Mouse (Mus musculus): ENCODE measurements around the gene Slc46a3. TPM values are rescaled to one million over a fixed set of nuclear protein-coding genes. Genes with fewer than 3 reads are reported as not detected.
A peak's percentile ranks its signal among the peaks of the same experiment; 100 is the strongest.

Slc46a3 gene
- polyA plus RNA-seq, 1 experiment from 2014 or later = 2.5 TPM

DNA sequence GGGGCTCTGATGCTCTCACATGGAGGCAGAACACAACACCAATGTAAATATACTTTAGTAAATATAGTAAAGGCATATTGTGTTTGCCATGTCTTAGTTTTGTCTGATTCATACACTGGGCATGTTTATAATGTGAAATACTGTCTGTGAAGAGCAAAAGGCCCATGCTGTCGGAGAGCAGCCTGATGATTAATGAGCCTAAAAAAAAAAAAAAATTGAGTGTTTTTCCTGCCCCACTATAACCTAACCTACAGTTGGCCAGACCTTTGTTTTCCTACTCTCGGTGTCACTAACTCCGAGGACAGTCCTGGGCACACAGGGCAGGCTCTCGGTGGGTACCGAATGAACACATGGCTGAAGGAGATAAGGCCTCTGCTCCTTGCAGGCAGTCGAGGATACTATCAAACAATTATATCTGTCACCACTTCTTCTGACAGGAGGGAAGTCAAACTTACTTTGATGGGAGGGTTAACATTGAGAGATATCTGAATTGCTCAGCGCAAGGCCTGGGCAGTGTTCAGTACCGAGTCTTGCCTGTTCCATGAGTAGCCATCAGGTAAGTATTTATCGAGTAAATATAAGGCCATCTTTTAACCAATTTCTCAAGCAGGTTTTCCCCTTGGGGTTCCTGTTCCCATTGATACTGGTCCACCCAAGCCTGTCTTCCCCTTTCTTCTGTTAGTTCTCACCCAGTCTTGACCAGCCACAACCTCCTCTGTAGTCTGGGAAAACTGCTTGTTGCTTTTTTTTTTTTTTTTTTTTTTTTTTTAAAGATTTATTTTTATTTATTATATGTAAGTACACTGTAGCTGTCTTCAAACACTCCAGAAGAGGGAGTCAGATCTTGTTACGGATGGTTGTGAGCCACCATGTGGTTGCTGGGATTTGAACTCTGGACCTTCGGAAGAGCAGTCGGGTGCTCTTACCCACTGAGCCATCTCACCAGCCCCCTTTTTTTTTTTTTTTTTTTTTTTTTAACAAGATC, 6.0 kb downstream of the Slc46a3 start:
- H3K27ac ChIP-seq (replicated peaks) = no peak overlapping the region
- H3K4me1 ChIP-seq = peaks cover 10% of the 10 kb centered on the region
- no peaks in the 10 kb centered on the region for H3K9me3 ChIP-seq
- H3K36me3 ChIP-seq (replicated peaks) = peaks cover 2% of the 10 kb centered on the region; the same call in 1 of the 2 replicates
- peaks cover 21% of the 10 kb centered on the region for H3K27me3 ChIP-seq (replicated peaks; ENCODE audit: low read depth, poor library complexity, severe bottlenecking)
- WGBS = 87% methylated on average over 10 of the region's 12 CpGs
- no peak overlapping the region for H3K4me3 ChIP-seq
- DNase-seq (ENCODE audit: low spot score) = no peak

DNA sequence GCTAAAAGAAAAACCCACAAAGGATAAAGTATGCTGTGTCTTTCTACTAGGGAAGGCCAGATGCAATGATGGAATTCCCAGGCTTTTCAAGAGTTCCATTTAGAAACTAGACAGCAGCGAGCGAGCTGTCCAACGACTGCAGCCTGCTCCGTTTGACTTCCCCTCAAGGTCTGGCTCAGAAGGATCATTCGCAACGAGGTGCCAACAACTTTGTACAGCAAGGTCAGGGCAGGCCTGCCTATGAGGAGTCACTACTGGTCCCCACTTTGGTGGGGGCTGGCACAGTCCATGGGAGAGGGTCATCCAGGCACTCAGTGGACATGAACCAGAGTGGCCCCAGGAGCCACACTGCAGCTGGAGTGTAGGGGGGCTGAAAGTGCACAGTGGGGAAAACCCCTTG, 11.0 kb downstream of the Slc46a3 start:
- Histone ChIP-seq H3K4me3 (no peak overlapping the region), H3K4me1 (no peaks in the 10 kb centered on the region), H3K27ac (replicated peaks) (no peak overlapping the region), H3K36me3 (replicated peaks) (peaks cover 40% of the 10 kb centered on the region), H3K9me3 (no peaks in the 10 kb centered on the region), H3K27me3 (replicated peaks; ENCODE audit: low read depth, poor library complexity, severe bottlenecking) (no peaks in the 10 kb centered on the region)
- WGBS = 93% methylated on average over 6 of the region's 6 CpGs
- no peak for DNase-seq (ENCODE audit: low spot score)

DNA sequence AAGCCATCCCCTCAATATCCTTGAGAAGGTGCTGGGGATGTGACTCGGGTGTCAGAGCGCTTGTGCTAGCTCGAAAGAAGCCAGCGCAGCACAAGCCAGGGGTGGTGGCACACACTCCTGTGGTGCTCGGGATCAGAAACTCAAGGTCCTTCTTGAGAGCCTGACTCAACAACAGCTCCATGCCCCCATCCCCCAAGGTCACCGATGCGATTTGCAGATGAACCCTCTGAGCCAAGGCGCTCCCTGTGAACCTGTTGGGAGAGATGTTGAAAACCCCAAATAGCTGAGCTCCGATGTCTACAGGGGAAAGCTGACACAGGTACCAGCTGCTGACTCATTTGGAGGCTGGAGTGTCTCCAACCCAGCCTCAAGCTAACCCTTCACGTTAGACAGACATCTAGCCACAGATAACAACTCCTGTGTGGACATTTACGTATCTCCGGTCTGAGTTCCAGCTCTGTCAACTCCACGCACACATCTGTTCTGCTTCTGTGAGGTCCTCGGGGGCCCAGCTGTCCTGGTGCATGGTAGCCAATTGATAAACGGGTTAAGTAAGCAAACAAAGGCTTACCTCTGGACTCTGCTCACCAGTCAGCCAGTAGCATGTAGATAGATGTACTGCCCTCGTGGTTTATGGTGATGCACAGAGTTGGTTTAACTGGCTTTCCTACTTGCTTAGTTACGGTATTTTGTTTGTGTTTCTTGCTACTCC, 14.5 kb downstream of the Slc46a3 start:
- 86% methylated on average over 17 of the region's 17 CpGs for WGBS
- DNase-seq (ENCODE audit: low spot score) = no peak
- Histone ChIP-seq H3K4me3 (no peak overlapping the region), H3K36me3 (replicated peaks) (peaks cover 74% of the 10 kb centered on the region), H3K27ac (replicated peaks) (no peak overlapping the region), H3K27me3 (replicated peaks; ENCODE audit: low read depth, poor library complexity, severe bottlenecking) (no peaks in the 10 kb centered on the region), H3K4me1 (no peaks in the 10 kb centered on the region), H3K9me3 (no peaks in the 10 kb centered on the region)

DNA sequence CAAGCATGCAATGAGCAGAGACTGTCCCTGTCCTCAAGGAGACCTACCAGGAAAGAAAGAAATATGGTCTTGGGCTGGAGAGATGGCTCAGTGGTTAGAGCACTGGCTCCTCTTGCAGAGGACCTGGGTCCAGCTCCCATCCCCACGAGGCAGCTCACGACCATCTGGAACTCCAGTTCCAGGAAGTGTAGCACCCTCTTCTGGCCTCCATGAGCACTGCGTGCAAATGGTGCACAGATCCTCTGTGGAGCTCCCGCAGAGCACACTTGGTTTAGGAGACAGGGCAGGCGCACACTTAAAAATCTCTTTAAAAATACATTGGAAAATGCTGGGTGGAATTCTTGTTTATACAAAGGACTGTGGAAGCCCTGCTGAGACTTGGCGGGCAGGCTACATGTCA, 17.1 kb downstream of the Slc46a3 start:
- H3K9me3 ChIP-seq = no peaks in the 10 kb centered on the region
- H3K27me3 ChIP-seq (replicated peaks; ENCODE audit: low read depth, poor library complexity, severe bottlenecking) = no peaks in the 10 kb centered on the region
- no peak overlapping the region for H3K4me3 ChIP-seq
- peak; percentile 14 for DNase-seq (ENCODE audit: low spot score)
- no peak overlapping the region for H3K27ac ChIP-seq (replicated peaks)
- WGBS = 87% methylated on average over 6 of the region's 6 CpGs
- no peaks in the 10 kb centered on the region for H3K4me1 ChIP-seq
- H3K36me3 ChIP-seq (replicated peaks) = peaks cover 93% of the 10 kb centered on the region

DNA sequence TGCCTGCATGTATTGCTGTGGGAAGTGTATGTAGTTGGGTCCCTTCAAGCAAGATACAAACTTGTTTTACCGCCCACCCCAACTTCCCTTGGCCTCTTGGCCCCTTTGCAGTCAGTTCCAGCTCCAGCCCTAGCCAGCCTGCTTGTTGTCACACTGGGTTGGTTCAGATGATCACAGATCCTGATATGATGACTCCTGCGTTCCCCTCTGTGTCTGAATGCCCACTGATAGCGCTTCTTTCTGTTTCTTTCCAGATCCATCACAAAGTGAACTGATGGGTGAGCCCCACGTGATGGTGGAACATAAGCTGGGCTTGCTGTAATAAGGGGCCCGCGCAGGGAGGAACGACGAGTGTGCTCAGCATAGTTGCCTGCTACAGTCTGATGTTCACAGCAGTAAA, 19.4 kb downstream of the Slc46a3 start:
- no peak overlapping the region for H3K27ac ChIP-seq (replicated peaks)
- DNase-seq (ENCODE audit: low spot score) = no peak
- H3K36me3 ChIP-seq (replicated peaks) = peaks cover 100% of the 10 kb centered on the region
- no peaks in the 10 kb centered on the region for H3K4me1 ChIP-seq
- no peak overlapping the region for H3K4me3 ChIP-seq
- H3K27me3 ChIP-seq (replicated peaks; ENCODE audit: low read depth, poor library complexity, severe bottlenecking) = no peaks in the 10 kb centered on the region
- WGBS = 95% methylated on average over 8 of the region's 8 CpGs
- no peaks in the 10 kb centered on the region for H3K9me3 ChIP-seq

DNA sequence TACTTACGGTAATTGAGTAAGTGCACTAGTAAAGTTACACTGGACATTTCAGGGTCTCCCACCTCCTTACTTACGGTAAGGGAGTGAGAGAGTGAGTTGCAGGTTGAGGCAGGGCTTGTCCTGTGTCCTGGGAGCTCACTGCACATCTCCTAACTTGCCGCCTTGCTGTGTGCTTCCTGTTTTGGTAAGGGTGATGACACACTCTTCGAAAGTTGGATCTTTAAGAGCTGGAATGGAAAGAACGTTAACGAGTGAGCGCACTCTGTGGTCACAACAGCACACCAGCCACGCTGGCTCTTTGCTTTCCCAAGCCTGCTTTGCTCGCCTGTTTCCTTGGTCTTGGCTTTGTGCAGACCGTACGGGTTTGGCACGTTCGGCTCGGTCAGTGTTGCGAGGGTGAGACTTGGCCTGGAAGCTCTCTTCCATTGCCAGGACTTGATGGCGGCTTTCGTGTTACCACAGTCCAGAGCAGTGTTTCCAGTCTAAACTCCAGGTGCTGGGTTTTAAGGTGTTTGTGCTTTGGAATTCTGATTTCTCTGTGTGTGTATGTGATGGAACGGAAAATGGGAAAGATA, 20.0 kb downstream of the Slc46a3 start:
- WGBS = 95% methylated on average over 18 of the region's 18 CpGs
- Histone ChIP-seq H3K4me3 (no peak overlapping the region), H3K27ac (replicated peaks) (no peak overlapping the region), H3K36me3 (replicated peaks) (peaks cover 100% of the 10 kb centered on the region), H3K9me3 (no peaks in the 10 kb centered on the region), H3K27me3 (replicated peaks; ENCODE audit: low read depth, poor library complexity, severe bottlenecking) (no peaks in the 10 kb centered on the region), H3K4me1 (no peaks in the 10 kb centered on the region)
- no peak for DNase-seq (ENCODE audit: low spot score)

DNA sequence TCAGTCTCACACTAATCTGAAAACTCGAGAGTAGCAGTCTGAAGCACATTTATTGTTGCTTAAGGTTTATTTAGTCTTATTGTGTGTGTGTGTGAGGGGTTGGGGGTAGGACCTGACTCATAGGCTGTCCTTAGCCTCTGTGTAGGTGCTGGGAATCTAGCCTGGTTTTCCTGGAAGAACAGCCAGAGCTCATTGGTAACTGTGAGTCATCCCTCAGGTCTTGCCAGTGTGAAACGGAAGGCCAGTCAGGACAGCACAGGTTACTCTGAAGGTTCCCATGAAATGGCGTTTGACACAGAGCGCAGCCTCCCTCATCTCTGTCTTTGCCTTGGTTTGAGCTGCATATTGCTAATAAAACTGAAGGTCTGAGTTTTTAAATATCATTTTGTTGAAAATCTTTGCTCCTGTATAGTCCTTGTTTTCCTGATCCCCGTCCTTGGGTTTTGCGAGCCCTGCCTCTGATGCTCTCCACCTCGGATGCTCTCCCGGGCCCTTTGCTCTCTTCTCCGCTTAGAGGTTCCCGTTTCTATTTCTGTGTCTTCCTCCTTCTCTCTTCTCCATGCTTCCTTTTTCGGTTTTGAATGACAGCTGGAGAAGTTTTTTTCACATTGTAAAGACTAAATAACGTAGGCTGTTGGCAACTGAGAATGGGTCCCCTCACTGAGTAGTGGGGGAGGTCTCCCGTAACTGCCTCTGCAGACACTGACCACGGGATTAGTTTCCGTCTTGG, 23.4 kb downstream of the Slc46a3 start:
- H3K4me1 ChIP-seq = no peaks in the 10 kb centered on the region
- no peaks in the 10 kb centered on the region for H3K27me3 ChIP-seq (replicated peaks; ENCODE audit: low read depth, poor library complexity, severe bottlenecking)
- no peaks in the 10 kb centered on the region for H3K9me3 ChIP-seq
- no peak overlapping the region for H3K4me3 ChIP-seq
- DNase-seq (ENCODE audit: low spot score) = no peak
- H3K36me3 ChIP-seq (replicated peaks) = peaks cover 100% of the 10 kb centered on the region
- 90% methylated on average over 15 of the region's 15 CpGs for WGBS
- no peak overlapping the region for H3K27ac ChIP-seq (replicated peaks)

DNA sequence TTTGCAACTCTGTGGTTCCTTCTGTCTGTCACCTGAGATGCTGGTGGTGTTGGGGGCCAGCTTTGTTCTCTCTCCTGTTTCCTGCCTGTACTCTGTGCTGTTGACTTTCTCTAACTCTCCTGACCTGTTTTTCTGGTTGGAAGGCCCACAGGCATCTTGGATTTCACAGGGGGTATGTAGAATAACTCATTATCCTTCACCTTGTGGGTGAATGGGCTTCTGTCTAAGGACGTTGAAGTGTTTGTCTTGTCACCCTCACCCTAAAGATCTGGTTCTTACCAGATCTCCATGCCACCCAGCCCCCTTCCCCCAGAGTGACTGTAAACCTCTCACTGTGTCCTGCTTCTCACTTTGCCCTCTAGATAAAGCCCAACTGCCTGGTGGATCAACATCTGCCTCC, 24.3 kb downstream of the Slc46a3 start:
- Histone ChIP-seq H3K36me3 (replicated peaks) (peaks cover 100% of the 10 kb centered on the region), H3K27me3 (replicated peaks; ENCODE audit: low read depth, poor library complexity, severe bottlenecking) (no peaks in the 10 kb centered on the region), H3K9me3 (no peaks in the 10 kb centered on the region), H3K4me3 (no peak overlapping the region), H3K4me1 (no peaks in the 10 kb centered on the region), H3K27ac (replicated peaks) (no peak overlapping the region)
- 88% methylated on average over 1 of the region's 1 CpGs for WGBS
- peak; percentile 18 for DNase-seq (ENCODE audit: low spot score)

DNA sequence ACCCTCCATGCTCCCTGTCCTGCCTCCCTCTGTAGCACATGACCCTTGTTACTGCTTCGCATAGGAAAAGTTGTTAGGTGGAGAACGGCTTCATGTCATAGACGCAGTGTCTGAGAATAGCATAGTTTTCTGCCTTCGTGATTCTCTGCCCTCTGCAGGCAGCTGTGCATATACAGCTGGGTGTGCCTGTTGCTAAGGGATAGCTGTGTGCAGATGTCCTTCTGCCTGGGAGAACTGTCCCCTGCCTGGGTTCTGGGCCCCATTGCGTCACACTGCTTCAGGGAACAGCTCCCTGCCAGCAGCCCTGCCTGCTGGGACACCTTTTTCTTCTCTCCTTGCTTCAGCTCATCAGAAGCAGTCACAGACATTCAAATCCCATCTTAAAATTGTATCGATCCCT, 25.0 kb downstream of the Slc46a3 start:
- Histone ChIP-seq H3K36me3 (replicated peaks) (peaks cover 100% of the 10 kb centered on the region), H3K27ac (replicated peaks) (no peak overlapping the region), H3K4me1 (no peaks in the 10 kb centered on the region), H3K9me3 (no peaks in the 10 kb centered on the region), H3K4me3 (no peak overlapping the region), H3K27me3 (replicated peaks; ENCODE audit: low read depth, poor library complexity, severe bottlenecking) (no peaks in the 10 kb centered on the region)
- WGBS = 86% methylated on average over 6 of the region's 6 CpGs
- DNase-seq (ENCODE audit: low spot score) = no peak

DNA sequence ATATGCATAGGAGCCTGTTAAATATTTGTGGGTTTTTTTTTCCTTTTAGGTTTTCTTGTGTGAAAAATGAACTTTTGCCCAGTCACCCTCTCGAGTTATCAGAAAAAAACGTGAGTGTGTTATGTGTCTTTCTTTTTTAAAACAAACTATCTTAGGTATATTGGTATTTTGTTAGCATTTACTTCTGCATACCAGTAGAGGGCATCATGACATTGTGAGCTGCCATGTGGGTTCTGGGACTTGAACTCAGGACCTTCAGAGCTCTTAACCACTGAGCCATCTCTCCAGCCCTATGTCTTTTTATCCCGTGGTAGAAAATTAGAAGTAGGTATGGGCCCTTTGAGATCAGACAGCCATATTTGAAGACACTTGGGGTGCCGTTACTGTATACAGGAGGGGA, 25.9 kb downstream of the Slc46a3 start:
- Histone ChIP-seq H3K9me3 (no peaks in the 10 kb centered on the region), H3K36me3 (replicated peaks) (peaks cover 100% of the 10 kb centered on the region), H3K27me3 (replicated peaks; ENCODE audit: low read depth, poor library complexity, severe bottlenecking) (no peaks in the 10 kb centered on the region), H3K4me1 (no peaks in the 10 kb centered on the region), H3K4me3 (no peak overlapping the region), H3K27ac (replicated peaks) (no peak overlapping the region)
- no peak for DNase-seq (ENCODE audit: low spot score)
- 88% methylated on average over 4 of the region's 4 CpGs for WGBS

DNA sequence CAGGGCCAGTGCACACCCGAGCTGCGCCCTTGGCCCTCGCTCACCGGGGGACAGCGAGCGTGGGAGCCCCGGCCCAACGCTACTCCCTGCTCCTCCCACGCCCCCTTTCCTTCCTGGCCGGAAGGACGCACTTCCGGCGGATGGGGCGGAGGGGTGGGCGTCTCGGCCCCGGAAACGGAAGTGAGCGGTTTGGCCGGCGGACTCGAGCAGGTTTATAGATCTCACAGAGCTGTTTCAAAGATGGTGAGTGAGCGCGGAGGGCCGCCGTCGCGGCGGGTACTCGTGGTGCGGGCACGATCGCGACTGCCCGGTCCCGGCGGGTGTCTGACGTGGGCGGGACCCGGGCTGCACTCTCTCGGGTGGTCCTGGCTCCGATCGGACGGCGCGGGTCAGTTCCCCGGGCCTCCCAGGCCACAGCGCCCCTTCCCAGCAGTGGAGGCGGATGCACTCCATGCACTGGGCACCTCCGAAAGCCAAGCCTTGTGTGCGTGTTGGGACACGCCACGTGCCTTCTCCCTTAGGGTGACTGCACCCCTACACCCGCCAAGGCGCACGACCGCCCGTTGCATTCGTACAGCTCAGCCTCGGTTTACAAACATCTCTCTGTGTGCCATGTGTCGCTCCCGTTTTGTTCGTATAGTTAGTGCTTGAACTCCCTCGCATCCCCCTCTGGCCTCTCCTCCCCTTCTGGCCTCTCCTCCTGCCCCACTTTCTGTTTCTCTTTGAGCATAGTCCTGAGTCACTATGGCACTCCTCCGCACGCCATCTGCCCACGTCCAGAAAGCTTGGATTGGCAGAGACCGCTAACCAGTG, 34.0 kb downstream of the Slc46a3 start, which contains the start of gene Pomp:
Gene Pomp, plus strand, starts transcription at position 13 of the 813 bp plus-strand sequence.
- Histone ChIP-seq H3K27ac (replicated peaks) (peak within 1 kb of the TSS; percentile 92), H3K27me3 (replicated peaks; ENCODE audit: low read depth, poor library complexity, severe bottlenecking) (no peaks in the 10 kb centered on the region), H3K36me3 (replicated peaks) (peaks cover 35% of the 10 kb centered on the region), H3K4me1 (peaks cover 16% of the 10 kb centered on the region), H3K9me3 (no peaks in the 10 kb centered on the region), H3K4me3 (peak within 1 kb of the TSS; percentile 99)
- under 1% methylated on average over 68 of the region's 68 CpGs for WGBS
- DNase-seq (ENCODE audit: low spot score) = peak; percentile 95
